Mouse (Mus musculus) small intestine, adult 2 months (tissue): ENCODE data around the gene Tlr8. TPM values are rescaled to one million over a fixed set of nuclear protein-coding genes. Genes with fewer than 3 reads are reported as not detected.
A peak's percentile ranks its signal among the peaks of the same experiment; 100 is the strongest.

Experiments
- H3K27ac ChIP-seq: fragments of 200-500 bp; 2 replicates; pipeline ENCODE4 v1.5.1; 2012; ENCODE audit warnings: low read depth, low read length, control low read depth, inconsistent platforms; ENCODE audit not compliant: insufficient read depth
- H3K27me3 ChIP-seq: fragments of 200-500 bp; 2 replicates; pipeline ENCODE4 v1.6.1; 2012; ENCODE audit warnings: mild to moderate bottlenecking, moderate library complexity, low read length, inconsistent platforms; ENCODE audit not compliant: control insufficient read depth, insufficient read depth
- H3K36me3 ChIP-seq: fragments of 200-500 bp; 2 replicates; pipeline ENCODE4 v1.6.1; 2012; ENCODE audit warnings: mild to moderate bottlenecking, low read length, control low read depth, inconsistent platforms; ENCODE audit not compliant: control insufficient read depth, insufficient read depth
- H3K4me1 ChIP-seq: fragments of 200-500 bp; 2 replicates; pipeline ENCODE4 v1.6.1; 2012; ENCODE audit warnings: low read length, inconsistent platforms, mixed read lengths; ENCODE audit not compliant: control insufficient read depth, insufficient read depth, insufficient read length
- H3K4me3 ChIP-seq: fragments of 200-500 bp; 2 replicates; pipeline ENCODE4 v1.5.1; 2012; ENCODE audit warnings: low read depth, mild to moderate bottlenecking, control low read depth, inconsistent platforms, low read length, moderate library complexity
- CTCF ChIP-seq: fragments of 200-500 bp; IDR thresholded peaks from 2 replicates; pipeline ENCODE4 v1.5.1; 2012; ENCODE audit warnings: low read depth, mild to moderate bottlenecking, control low read depth, inconsistent platforms, low read length, moderate library complexity, mixed read lengths; ENCODE audit not compliant: insufficient replicate concordance, insufficient read length; ENCODE audit errors: extremely low read depth
- POLR2A ChIP-seq: fragments of 200-500 bp; IDR thresholded peaks from 2 replicates; pipeline ENCODE4 v1.6.1; 2012; ENCODE audit warnings: low read depth, mild to moderate bottlenecking, control low read depth, inconsistent platforms, low read length, moderate library complexity
- WGBS: fragments of 180-500 bp; shearing (Covaris S2); methylation state at CpG from one replicate; pipeline ENCODE4 v1.1.7; 2018; 5-methylcytosine and 5-hydroxymethylcytosine counted together
- polyA plus RNA-seq: library from polyadenylated mRNA; depleted of rRNA; stranded (reverse); fragments of >200 nt; gene quantifications from 2 replicates; pipeline ENCODE4 v1.2.3, GENCODE M21; 2012; rRNA removed

The Tlr8 gene
- polyA plus RNA-seq, 1 experiment, result 0.05 TPM

GRCm38 (mm10) chrX:167205813-167206520 is 58.2 kb downstream of the Tlr8 start:
- WGBS, result 33% methylated on average over 8 of the region's 8 CpGs
- Histone ChIP-seq H3K4me3 (no peak overlapping the region), H3K27me3 (no peaks in the 10 kb centered on the region), H3K27ac (peak overlapping the region; percentile 77), H3K4me1 (no peaks in the 10 kb centered on the region), H3K36me3 (peaks cover 10% of the 10 kb centered on the region)
- TF ChIP-seq CTCF (no peak), POLR2A (no peak)

- 88% methylated on average over 2 of the region's 2 CpGs for WGBS
- Histone ChIP-seq H3K4me3 (no peak overlapping the region), H3K36me3 (no peaks in the 10 kb centered on the region), H3K27me3 (no peaks in the 10 kb centered on the region), H3K27ac (peak overlapping the region; percentile 59; the same call in 1 of the 2 replicates), H3K4me1 (no peaks in the 10 kb centered on the region)
- TF ChIP-seq CTCF (no peak), POLR2A (no peak)
Measured at GRCm38 (mm10) chrX:167201365-167201764, 62.8 kb downstream of the Tlr8 start.

GRCm38 (mm10) chrX:167195228-167195649 is 68.9 kb downstream of the Tlr8 start:
- Histone ChIP-seq H3K4me1 (no peaks in the 10 kb centered on the region), H3K36me3 (no peaks in the 10 kb centered on the region), H3K27ac (peak overlapping the region; percentile 51; the same call in 1 of the 2 replicates), H3K27me3 (no peaks in the 10 kb centered on the region), H3K4me3 (no peak overlapping the region)
- TF ChIP-seq POLR2A, result no peak
- TF ChIP-seq CTCF, result no peak
- WGBS, result 22% methylated on average over 2 of the region's 2 CpGs

Other genes starting within 250 kb of the Tlr8 start
- gene Tmsb4x, start 55.0 kb downstream of the Tlr8 start, polyA plus RNA-seq, result 44.6 and 57.7 TPM in 2 replicates
- gene Tlr7, start 66.2 kb upstream of the Tlr8 start, polyA plus RNA-seq, result 0.04 and 0.06 TPM in 2 replicates
- 8.3 and 12.8 TPM in 2 replicates for gene Prps2, start 118.4 kb upstream of the Tlr8 start, polyA plus RNA-seq